Mouse (Mus musculus): ENCODE results near the gene Senp6.
"Not testable (repeated sequence)": the region's sequence is repeated elsewhere in the genome, so short reads cannot be mapped to it uniquely, and the experiment has no call there.

The Senp6 gene

GRCm38 (mm10) chr9:80074949-80075348 lies 8.2 kb downstream of the Senp6 start:
- no peak for DNase-seq (ENCODE audit: low spot score)

GRCm38 (mm10) chr9:80080941-80081340 lies 14.2 kb downstream of the Senp6 start:
- DNase-seq (ENCODE audit: low spot score), result no peak

- no peak for DNase-seq (ENCODE audit: low spot score)
Measured at GRCm38 (mm10) chr9:80084429-80085092, 17.9 kb downstream of the Senp6 start.

GRCm38 (mm10) chr9:80085665-80086064 lies 19.0 kb downstream of the Senp6 start:
- no peak for DNase-seq (ENCODE audit: low spot score)

GRCm38 (mm10) chr9:80086272-80086966 lies 19.7 kb downstream of the Senp6 start:
- DNase-seq (ENCODE audit: low spot score), result not testable (repeated sequence)

- DNase-seq (ENCODE audit: low spot score), result no peak
Measured at GRCm38 (mm10) chr9:80089409-80089808, 22.7 kb downstream of the Senp6 start.

GRCm38 (mm10) chr9:80096325-80096724 lies 29.6 kb downstream of the Senp6 start:
- DNase-seq (ENCODE audit: low spot score), result no peak

- DNase-seq (ENCODE audit: low spot score), result no peak
Measured at GRCm38 (mm10) chr9:80145992-80146587, 79.4 kb downstream of the Senp6 start.

GRCm38 (mm10) chr9:80149594-80149993 lies 82.9 kb downstream of the Senp6 start:
- DNase-seq (ENCODE audit: low spot score), result no peak

GRCm38 (mm10) chr9:80155277-80155676 lies 88.6 kb downstream of the Senp6 start:
- no peak for DNase-seq (ENCODE audit: low spot score)

- DNase-seq (ENCODE audit: low spot score), result no peak
Measured at GRCm38 (mm10) chr9:80156780-80157179, 90.1 kb downstream of the Senp6 start.

GRCm38 (mm10) chr9:80157840-80158465 lies 91.2 kb downstream of the Senp6 start:
- DNase-seq (ENCODE audit: low spot score), result no peak

GRCm38 (mm10) chr9:80158937-80159336 lies 92.2 kb downstream of the Senp6 start:
- no peak for DNase-seq (ENCODE audit: low spot score)

- DNase-seq (ENCODE audit: low spot score), result no peak
Measured at GRCm38 (mm10) chr9:80161451-80161850, 94.7 kb downstream of the Senp6 start.

- DNase-seq (ENCODE audit: low spot score), result no peak
Measured at GRCm38 (mm10) chr9:80163126-80163723, 96.5 kb downstream of the Senp6 start.

- no peak for DNase-seq (ENCODE audit: low spot score)
Measured at GRCm38 (mm10) chr9:80164191-80164590, 97.5 kb downstream of the Senp6 start.

- DNase-seq (ENCODE audit: low spot score), result peak; percentile 93
Measured at GRCm38 (mm10) chr9:80164611-80165474, 98.1 kb downstream of the Senp6 start, which contains the start of gene Myo6. TSS of gene Myo6 (plus strand) at chr9:80165031.

GRCm38 (mm10) chr9:80165690-80166089 lies 99.0 kb downstream of the Senp6 start:
- no peak for DNase-seq (ENCODE audit: low spot score)

- DNase-seq (ENCODE audit: low spot score), result no peak
Measured at GRCm38 (mm10) chr9:80166425-80166824, 99.7 kb downstream of the Senp6 start.

GRCm38 (mm10) chr9:80167089-80167488 lies 100.4 kb downstream of the Senp6 start:
- DNase-seq (ENCODE audit: low spot score), result no peak

GRCm38 (mm10) chr9:80169551-80169950 lies 102.8 kb downstream of the Senp6 start:
- DNase-seq (ENCODE audit: low spot score), result no peak

Measured in urinary bladder, postnatal 25 days (tissue).